Mouse (Mus musculus) megakaryocyte, embryonic 14.5 days (primary cell): ENCODE measurements around the gene Abcb6.

ENCODE experiments used
- FLI1 ChIP-seq: IDR thresholded peaks from 2 replicates; pipeline ENCODE4 v1.6.1; 2012; ENCODE audit warnings: low read length, inconsistent platforms, mixed read lengths
- GATA1 ChIP-seq: IDR thresholded peaks from 3 replicates; pipeline ENCODE4 v1.6.1; 2012; ENCODE audit warnings: mixed read lengths, low read length, inconsistent platforms, borderline replicate concordance

DNA sequence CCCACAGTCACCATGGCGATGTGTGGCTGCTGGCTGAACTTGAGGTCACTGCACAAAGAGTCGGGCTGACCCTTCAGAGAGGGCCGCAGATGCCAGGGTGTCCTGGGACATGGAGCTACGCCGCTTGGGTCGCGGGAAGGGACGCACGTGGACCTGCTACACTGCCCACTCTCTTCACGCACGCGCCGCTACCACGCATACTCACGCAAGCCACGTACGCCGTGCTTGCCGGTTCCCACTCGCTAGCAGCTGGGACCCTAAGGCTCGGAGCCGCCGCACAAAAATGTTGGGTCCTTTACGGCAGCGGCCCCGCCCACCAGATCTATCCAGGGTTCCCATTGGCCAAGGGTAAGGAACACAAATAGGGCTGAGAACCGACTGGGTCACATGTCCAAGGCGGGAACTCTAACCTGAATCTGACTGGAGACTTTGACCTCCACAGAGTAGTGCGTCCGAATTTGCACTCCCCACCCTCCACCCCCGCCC, at the start of gene Abcb6:
- TF ChIP-seq FLI1 = no peak
- no peak for TF ChIP-seq GATA1
